Mouse (Mus musculus): ENCODE results near the gene Eps8. TPM values are rescaled to one million over a fixed set of nuclear protein-coding genes. Genes with fewer than 3 reads are reported as not detected.

The Eps8 gene
- polyA plus RNA-seq, 1 experiment: 17.7 TPM

GRCm38 (mm10) chr6:137670820-137671219 lies 16.1 kb upstream of the Eps8 start:
- Histone ChIP-seq H3K27me3 (ENCODE audit: control insufficient read depth, insufficient read depth, low read length, poor library complexity, severe bottlenecking) (no peaks in the 10 kb centered on the region), H3K9me3 (replicated peaks; ENCODE audit: control insufficient read depth, insufficient read depth, low read length, poor library complexity, severe bottlenecking) (0 out of 2 replicates have a peak, but pooled peaks cover 2% of the 10 kb centered on the region), H3K9ac (ENCODE audit: low read depth, poor library complexity, severe bottlenecking) (no peak overlapping the region), H3K4me1 (ENCODE audit: control insufficient read depth, insufficient read depth, low read length) (no peaks in the 10 kb centered on the region), H3K36me3 (ENCODE audit: control insufficient read depth, insufficient read depth, low read length, poor library complexity, severe bottlenecking) (no peaks in the 10 kb centered on the region), H3K27ac (ENCODE audit: insufficient read depth, low read length) (peak overlapping the region; percentile 71), H3K4me3 (ENCODE audit: low read depth, low read length) (no peak overlapping the region)
- TF ChIP-seq EP300 (IDR thresholded peaks at IDR 0.05; ENCODE audit: insufficient read depth, low read depth, low read length) (no peak), POLR2A (IDR thresholded peaks at IDR 0.05; ENCODE audit: insufficient read depth, low read length) (no peak), CTCF (IDR thresholded peaks at IDR 0.05; ENCODE audit: low read depth, low read length) (no peak)

GRCm38 (mm10) chr6:137669876-137670275 lies 15.2 kb upstream of the Eps8 start:
- H3K9me3 ChIP-seq (replicated peaks; ENCODE audit: control insufficient read depth, insufficient read depth, low read length, poor library complexity, severe bottlenecking): 0 out of 2 replicates have a peak, but pooled peaks cover 2% of the 10 kb centered on the region
- H3K9ac ChIP-seq (ENCODE audit: low read depth, poor library complexity, severe bottlenecking): no peak overlapping the region
- no peaks in the 10 kb centered on the region for H3K4me1 ChIP-seq (ENCODE audit: control insufficient read depth, insufficient read depth, low read length)
- H3K27me3 ChIP-seq (ENCODE audit: control insufficient read depth, insufficient read depth, low read length, poor library complexity, severe bottlenecking): no peaks in the 10 kb centered on the region
- H3K27ac ChIP-seq (ENCODE audit: insufficient read depth, low read length): peak overlapping the region; percentile 89
- no peaks in the 10 kb centered on the region for H3K36me3 ChIP-seq (ENCODE audit: control insufficient read depth, insufficient read depth, low read length, poor library complexity, severe bottlenecking)
- TF ChIP-seq EP300 (IDR thresholded peaks at IDR 0.05; ENCODE audit: insufficient read depth, low read depth, low read length) (0 out of 2 replicates have a peak, but pooled peaks have one; percentile 10), POLR2A (IDR thresholded peaks at IDR 0.05; ENCODE audit: insufficient read depth, low read length) (no peak), CTCF (IDR thresholded peaks at IDR 0.05; ENCODE audit: low read depth, low read length) (no peak)
- H3K4me3 ChIP-seq (ENCODE audit: low read depth, low read length): no peak overlapping the region

DNA sequence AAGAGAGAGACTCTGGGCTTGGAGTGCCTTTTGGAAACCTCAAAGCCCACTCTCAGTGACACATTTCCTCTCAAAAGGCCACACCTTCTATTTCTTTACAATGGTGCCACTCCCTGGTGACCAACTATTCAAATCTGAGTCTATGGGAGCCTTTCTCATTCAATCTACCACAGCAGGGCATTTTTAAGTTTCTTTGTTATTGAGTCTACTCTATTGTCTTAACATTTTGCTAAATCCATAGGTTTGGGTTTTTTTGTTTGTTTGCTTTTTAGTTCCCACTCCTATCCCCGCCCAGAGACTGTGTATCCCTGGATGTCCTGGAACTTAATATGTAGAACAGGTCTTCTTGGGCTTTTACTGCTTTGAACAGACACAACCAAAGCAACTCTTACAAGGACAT lies 14.8 kb upstream of the Eps8 start:
- Histone ChIP-seq H3K9ac (ENCODE audit: low read depth, poor library complexity, severe bottlenecking) (no peak overlapping the region), H3K36me3 (ENCODE audit: control insufficient read depth, insufficient read depth, low read length, poor library complexity, severe bottlenecking) (no peaks in the 10 kb centered on the region), H3K27ac (ENCODE audit: insufficient read depth, low read length) (peak overlapping the region; percentile 89), H3K9me3 (replicated peaks; ENCODE audit: control insufficient read depth, insufficient read depth, low read length, poor library complexity, severe bottlenecking) (0 out of 2 replicates have a peak, but pooled peaks cover 2% of the 10 kb centered on the region), H3K4me1 (ENCODE audit: control insufficient read depth, insufficient read depth, low read length) (no peaks in the 10 kb centered on the region), H3K4me3 (ENCODE audit: low read depth, low read length) (no peak overlapping the region), H3K27me3 (ENCODE audit: control insufficient read depth, insufficient read depth, low read length, poor library complexity, severe bottlenecking) (no peaks in the 10 kb centered on the region)
- TF ChIP-seq CTCF (IDR thresholded peaks at IDR 0.05; ENCODE audit: low read depth, low read length) (no peak), EP300 (IDR thresholded peaks at IDR 0.05; ENCODE audit: insufficient read depth, low read depth, low read length) (no peak), POLR2A (IDR thresholded peaks at IDR 0.05; ENCODE audit: insufficient read depth, low read length) (no peak)

DNA sequence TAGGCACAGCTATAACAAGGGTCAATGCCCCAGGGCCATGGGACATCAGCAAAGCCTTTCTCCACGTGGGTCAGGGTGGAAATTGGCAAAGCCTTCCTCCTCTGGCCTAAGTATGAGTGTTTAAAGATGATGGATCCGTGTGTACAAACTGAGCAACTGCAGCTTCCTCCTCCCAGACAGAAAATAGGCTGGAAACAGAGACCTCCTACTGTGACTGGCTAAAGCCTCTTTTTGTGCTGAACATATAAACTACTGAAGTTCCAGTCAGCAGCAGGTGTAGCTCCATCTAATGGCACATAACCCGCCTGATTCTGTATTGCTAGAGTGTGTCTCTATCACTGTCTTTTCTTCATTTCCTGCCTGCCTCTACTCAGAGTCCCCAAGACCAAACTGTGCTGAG lies 13.7 kb upstream of the Eps8 start:
- TF ChIP-seq POLR2A (IDR thresholded peaks at IDR 0.05; ENCODE audit: insufficient read depth, low read length) (no peak), CTCF (IDR thresholded peaks at IDR 0.05; ENCODE audit: low read depth, low read length) (no peak), EP300 (IDR thresholded peaks at IDR 0.05; ENCODE audit: insufficient read depth, low read depth, low read length) (no peak)
- Histone ChIP-seq H3K27me3 (ENCODE audit: control insufficient read depth, insufficient read depth, low read length, poor library complexity, severe bottlenecking) (no peaks in the 10 kb centered on the region), H3K36me3 (ENCODE audit: control insufficient read depth, insufficient read depth, low read length, poor library complexity, severe bottlenecking) (no peaks in the 10 kb centered on the region), H3K4me1 (ENCODE audit: control insufficient read depth, insufficient read depth, low read length) (no peaks in the 10 kb centered on the region), H3K4me3 (ENCODE audit: low read depth, low read length) (no peak overlapping the region), H3K27ac (ENCODE audit: insufficient read depth, low read length) (no peak overlapping the region), H3K9me3 (replicated peaks; ENCODE audit: control insufficient read depth, insufficient read depth, low read length, poor library complexity, severe bottlenecking) (0 out of 2 replicates have a peak, but pooled peaks cover 2% of the 10 kb centered on the region), H3K9ac (ENCODE audit: low read depth, poor library complexity, severe bottlenecking) (no peak overlapping the region)

- Histone ChIP-seq H3K4me1 (ENCODE audit: control insufficient read depth, insufficient read depth, low read length) (no peaks in the 10 kb centered on the region), H3K9me3 (replicated peaks; ENCODE audit: control insufficient read depth, insufficient read depth, low read length, poor library complexity, severe bottlenecking) (0 out of 2 replicates have a peak, but pooled peaks cover 2% of the 10 kb centered on the region), H3K9ac (ENCODE audit: low read depth, poor library complexity, severe bottlenecking) (no peak overlapping the region), H3K27ac (ENCODE audit: insufficient read depth, low read length) (no peak overlapping the region; the same call in 1 of the 2 replicates), H3K4me3 (ENCODE audit: low read depth, low read length) (no peak overlapping the region), H3K36me3 (ENCODE audit: control insufficient read depth, insufficient read depth, low read length, poor library complexity, severe bottlenecking) (no peaks in the 10 kb centered on the region), H3K27me3 (ENCODE audit: control insufficient read depth, insufficient read depth, low read length, poor library complexity, severe bottlenecking) (no peaks in the 10 kb centered on the region)
- no peak for TF ChIP-seq CTCF (IDR thresholded peaks at IDR 0.05; ENCODE audit: low read depth, low read length)
- TF ChIP-seq POLR2A (IDR thresholded peaks at IDR 0.05; ENCODE audit: insufficient read depth, low read length): no peak
- TF ChIP-seq EP300 (IDR thresholded peaks at IDR 0.05; ENCODE audit: insufficient read depth, low read depth, low read length): no peak
Measured at GRCm38 (mm10) chr6:137667665-137668064, 13.0 kb upstream of the Eps8 start.

- Histone ChIP-seq H3K9ac (ENCODE audit: low read depth, poor library complexity, severe bottlenecking) (no peak overlapping the region), H3K4me3 (ENCODE audit: low read depth, low read length) (no peak overlapping the region), H3K4me1 (ENCODE audit: control insufficient read depth, insufficient read depth, low read length) (no peaks in the 10 kb centered on the region), H3K27me3 (ENCODE audit: control insufficient read depth, insufficient read depth, low read length, poor library complexity, severe bottlenecking) (no peaks in the 10 kb centered on the region), H3K27ac (ENCODE audit: insufficient read depth, low read length) (no peak overlapping the region), H3K9me3 (replicated peaks; ENCODE audit: control insufficient read depth, insufficient read depth, low read length, poor library complexity, severe bottlenecking) (0 out of 2 replicates have a peak, but pooled peaks cover 2% of the 10 kb centered on the region), H3K36me3 (ENCODE audit: control insufficient read depth, insufficient read depth, low read length, poor library complexity, severe bottlenecking) (no peaks in the 10 kb centered on the region)
- TF ChIP-seq EP300 (IDR thresholded peaks at IDR 0.05; ENCODE audit: insufficient read depth, low read depth, low read length) (no peak), CTCF (IDR thresholded peaks at IDR 0.05; ENCODE audit: low read depth, low read length) (no peak), POLR2A (IDR thresholded peaks at IDR 0.05; ENCODE audit: insufficient read depth, low read length) (no peak)
Measured at GRCm38 (mm10) chr6:137664936-137665335, 10.3 kb upstream of the Eps8 start.

All from ES-Bruce4 (cell line).